ENCODE assay signal across 12 mouse cellular contexts in genomic region chr1:87785703-87786102, GRCm38 (mm10). TPM values are rescaled to one million over a fixed set of nuclear protein-coding genes. Genes with fewer than 3 reads are reported as not detected.
DNase-seq lines count a peak whose midpoint lies in the region; ATAC-seq lines count a peak whose summit lies in the region.
"Had no signal": no experiment of that assay in that cellular context is flagged by ENCODE, and none has a peak within 500 bp of the region (broad histone marks: within the 10 kb centered on the region; RNA-seq: fewer than 3 reads in every experiment).

No protein-coding gene starts in this region.

- peak overlapping the region; percentile 44 for H3K27ac ChIP-seq in hindbrain, embryonic 13.5 days
- no peak overlapping the region for H3K27ac ChIP-seq in hindbrain, embryonic 12.5 days
- peak overlapping the region; percentile 69 for H3K27ac ChIP-seq in neural tube, embryonic 13.5 days (replicated peaks)
- H3K27ac ChIP-seq: limb, embryonic 12.5 days had no signal

- H3K27me3 ChIP-seq in hindbrain, embryonic 13.5 days: no peaks in the 10 kb centered on the region
- no peaks in the 10 kb centered on the region for H3K27me3 ChIP-seq in hindbrain, embryonic 12.5 days
- no peaks in the 10 kb centered on the region for H3K27me3 ChIP-seq in neural tube, embryonic 13.5 days
- H3K27me3 ChIP-seq: limb, embryonic 12.5 days; megakaryocyte, embryonic 14.5 days had no signal

- 91% methylated on average over 8 of the region's 8 CpGs for WGBS in hindbrain, embryonic 13.5 days
- 94% methylated on average over 8 of the region's 8 CpGs for WGBS in hindbrain, embryonic 12.5 days
- WGBS in neural tube, embryonic 13.5 days: 81% methylated on average over 8 of the region's 8 CpGs

- no peaks in the 10 kb centered on the region for H3K4me1 ChIP-seq in hindbrain, embryonic 13.5 days (replicated peaks)
- H3K4me1 ChIP-seq in hindbrain, embryonic 12.5 days: no peaks in the 10 kb centered on the region
- H3K4me1 ChIP-seq in neural tube, embryonic 13.5 days (replicated peaks): peaks cover 9% of the 10 kb centered on the region; the same call in 1 of the 2 replicates
- H3K4me1 ChIP-seq: limb, embryonic 12.5 days had no signal

- peaks cover 89% of the 10 kb centered on the region for H3K36me3 ChIP-seq in hindbrain, embryonic 13.5 days
- peaks cover 89% of the 10 kb centered on the region for H3K36me3 ChIP-seq in hindbrain, embryonic 12.5 days
- peaks cover 87% of the 10 kb centered on the region for H3K36me3 ChIP-seq in neural tube, embryonic 13.5 days

- 0 out of 2 replicates have a peak overlapping the region, but pooled peaks have one; percentile 2 for H3K9ac ChIP-seq in hindbrain, embryonic 13.5 days
- no peak overlapping the region for H3K9ac ChIP-seq in hindbrain, embryonic 12.5 days
- no peak overlapping the region for H3K9ac ChIP-seq in neural tube, embryonic 13.5 days
- H3K9ac ChIP-seq: limb, embryonic 12.5 days had no signal

- DNase-seq in neural tube, embryonic 10.5 days (ENCODE audit: extremely low spot score, low spot score): no peak
- DNase-seq in kidney, postnatal 14 days: peak; percentile 59
- DNase-seq in right cerebral cortex, adult 18-20 months: no peak
- no peak for DNase-seq in gastrocnemius, adult 18-20 months (ENCODE audit: low spot score)
- DNase-seq: embryo, embryonic 11 days; thymus, postnatal 4 days had no signal

- ATAC-seq in hindbrain, embryonic 13.5 days (ENCODE audit: low FRiP score): no peak
- ATAC-seq in hindbrain, embryonic 12.5 days (ENCODE audit: low FRiP score): no peak
- no peak for ATAC-seq in neural tube, embryonic 13.5 days (ENCODE audit: low read depth)
- no peak for ATAC-seq in erythroblast, adult 5-6 weeks (replicated peaks; ENCODE audit: low FRiP score, poor library complexity, severe bottlenecking)

- H3K4me2 ChIP-seq in hindbrain, embryonic 13.5 days: no peak overlapping the region
- no peak overlapping the region for H3K4me2 ChIP-seq in hindbrain, embryonic 12.5 days (replicated peaks)
- H3K4me2 ChIP-seq in neural tube, embryonic 13.5 days: no peak overlapping the region
- H3K4me2 ChIP-seq: limb, embryonic 12.5 days had no signal

- no peak overlapping the region for H3K4me3 ChIP-seq in hindbrain, embryonic 13.5 days
- H3K4me3 ChIP-seq in hindbrain, embryonic 12.5 days: no peak overlapping the region
- H3K4me3 ChIP-seq in neural tube, embryonic 13.5 days: no peak overlapping the region
- H3K4me3 ChIP-seq: limb, embryonic 12.5 days; megakaryocyte, embryonic 14.5 days had no signal

- no peaks in the 10 kb centered on the region for H3K9me3 ChIP-seq in hindbrain, embryonic 13.5 days
- H3K9me3 ChIP-seq in hindbrain, embryonic 12.5 days (replicated peaks): no peaks in the 10 kb centered on the region
- no peaks in the 10 kb centered on the region for H3K9me3 ChIP-seq in neural tube, embryonic 13.5 days
- H3K9me3 ChIP-seq: limb, embryonic 12.5 days; megakaryocyte, embryonic 14.5 days had no signal

RNA-seq across cellular contexts. Expression of gene Sag, which starts 17.8 kb away (rescaled TPM):
- polyA plus RNA-seq in hindbrain, embryonic 13.5 days (2015; fragmentation: Nextera tagmentation; extraction: Ambion mirVana): 2.5 and 2.9 TPM in 2 replicates
- polyA plus RNA-seq in hindbrain, embryonic 12.5 days (2016; fragmentation: Nextera tagmentation; extraction: Ambion mirVana): 2.4 and 2.5 TPM in 2 replicates
- polyA plus RNA-seq in neural tube, embryonic 13.5 days (2015; fragmentation: Nextera tagmentation; extraction: Ambion mirVana): 1.5 and 1.8 TPM in 2 replicates
- total RNA-seq in erythroblast, adult 5-6 weeks (2015; ENCODE audit: low replicate concordance): 0.21 TPM in 1 of 2 replicates, not detected in the other
- total RNA-seq in erythroblast, adult 5-6 weeks (2017; ENCODE audit: low replicate concordance): 0.56 and 3.7 TPM in 2 replicates
- total RNA-seq in gastrocnemius, adult 18-20 months (2021): under 1 TPM in 1 of 2 experiments, not detected in 1; 0.26 TPM

RNA-seq across cellular contexts. Expression of gene Atg16l1, which starts 30.0 kb away (rescaled TPM):
- 64.3 and 65.1 TPM in 2 replicates for polyA plus RNA-seq in hindbrain, embryonic 13.5 days (2015; fragmentation: Nextera tagmentation; extraction: Ambion mirVana)
- polyA plus RNA-seq in hindbrain, embryonic 12.5 days (2016; fragmentation: Nextera tagmentation; extraction: Ambion mirVana): 51.0 and 52.4 TPM in 2 replicates
- polyA plus RNA-seq in neural tube, embryonic 13.5 days (2015; fragmentation: Nextera tagmentation; extraction: Ambion mirVana): 56.8 and 65.5 TPM in 2 replicates
- 38.9 and 57.8 TPM in 2 replicates for total RNA-seq in erythroblast, adult 5-6 weeks (2015; ENCODE audit: low replicate concordance)
- 73.7 and 95.3 TPM in 2 replicates for total RNA-seq in erythroblast, adult 5-6 weeks (2017; ENCODE audit: low replicate concordance)
- total RNA-seq in gastrocnemius, adult 18-20 months (2021): 10 to 100 TPM; 16.3 to 17.6 TPM
